Mouse (Mus musculus): Measurements from ENCODE around the gene Sbsn.

DNA sequence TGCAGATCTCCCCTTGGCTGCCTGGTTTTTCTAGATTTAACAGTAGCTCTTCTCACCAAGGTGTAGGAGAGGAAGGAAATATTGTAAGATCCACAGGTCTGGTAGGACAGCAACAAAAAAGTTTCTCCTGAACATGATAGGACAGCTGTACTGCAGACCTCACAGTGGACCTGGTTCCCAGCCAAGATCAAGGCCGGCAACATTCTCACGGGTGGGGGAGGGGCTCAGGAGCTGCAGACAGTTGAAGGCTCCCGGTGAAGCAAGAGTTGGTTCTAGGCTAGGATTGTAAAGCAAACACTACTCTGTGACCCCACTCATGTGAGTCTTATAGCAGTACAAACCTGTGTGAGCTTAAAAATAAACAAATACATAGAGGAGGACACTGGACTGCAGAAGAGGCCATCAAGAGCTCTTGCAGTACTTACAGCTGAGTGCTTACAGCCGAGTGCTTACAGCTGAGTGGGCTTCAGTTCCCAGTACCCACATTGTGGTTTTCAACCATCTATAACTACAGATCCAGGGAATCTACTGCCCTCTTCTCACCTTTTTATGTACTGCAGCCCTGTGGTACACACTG is 7.2 kb upstream of the Sbsn start:
- no peak for TF ChIP-seq EP300 (IDR thresholded peaks at IDR 0.05; ENCODE audit: insufficient read depth, low read depth, low read length)
- no peak for TF ChIP-seq CTCF (IDR thresholded peaks at IDR 0.05)
- no peak for TF ChIP-seq POLR2A (IDR thresholded peaks at IDR 0.05; ENCODE audit: insufficient read depth, low read depth, low read length)
